Mouse (Mus musculus): ENCODE measurements at regions not wholly inside any gene's neighbourhood (a gene's known extent, or its start where the extent isn't known, plus 50 kb on each side); places are given as distances from the start of the nearest gene placed in this dataset.

GRCm38 (mm10) chr16:30791048-30791855, 191.7 kb downstream of the Fam43a start:
- no peak for TF ChIP-seq POLR2A (IDR thresholded peaks at IDR 0.05; ENCODE audit: borderline replicate concordance, low read depth, low read length)
- no peak for TF ChIP-seq CTCF (IDR thresholded peaks at IDR 0.05; ENCODE audit: low read depth, low read length)

Measured in bone marrow macrophage, adult 2 months (primary cell).